Mouse (Mus musculus): ENCODE data around the gene Rem2.

DNA sequence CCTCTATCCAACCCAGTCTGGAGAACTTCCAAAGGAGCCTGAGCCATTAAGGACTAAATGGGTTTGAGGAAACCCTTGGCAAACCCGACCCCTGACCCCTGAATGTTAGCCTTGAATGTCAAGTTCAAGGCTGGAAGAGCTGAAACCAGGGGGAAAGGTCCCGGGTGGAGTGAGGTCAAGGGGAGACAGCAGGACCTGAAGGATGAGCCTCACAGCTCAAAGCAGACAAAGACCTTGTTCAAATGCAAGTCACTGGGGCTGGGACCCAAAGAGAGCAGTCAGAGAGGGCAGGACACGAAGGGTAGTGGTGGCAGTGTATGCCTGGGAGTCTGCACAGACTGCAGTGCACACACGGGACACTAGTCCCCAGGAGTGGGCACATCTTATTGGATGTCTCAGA, 34.5 kb upstream of the Rem2 start:
- TF ChIP-seq CTCF (IDR thresholded peaks at IDR 0.05; ENCODE audit: low read depth) = no peak
- no peak for TF ChIP-seq EP300 (IDR thresholded peaks at IDR 0.05; ENCODE audit: low read depth)
